Mouse (Mus musculus) heart, postnatal 0 days (tissue): ENCODE results near the gene Zscan22.

ENCODE experiments used
- CTCF ChIP-seq: IDR thresholded peaks from 2 replicates; pipeline ENCODE4 v1.5.1; 2016; ENCODE audit warnings: antibody characterized with exemption, control low read depth, low read depth
- EP300 ChIP-seq: IDR thresholded peaks from 2 replicates; pipeline ENCODE4 v1.6.1; 2016; ENCODE audit warnings: antibody characterized with exemption, low read depth

GRCm38 (mm10) chr7:12927191-12927680, 29.6 kb downstream of the Zscan22 start, which contains the start of gene Rnf225:
- TF ChIP-seq EP300 (no peak), CTCF (no peak)
